Mouse (Mus musculus) thymus, adult 2 months (tissue): ENCODE measurements around the gene Racgap1. TPM values are rescaled to one million over a fixed set of nuclear protein-coding genes. Genes with fewer than 3 reads are reported as not detected.
A peak's percentile ranks its signal among the peaks of the same experiment; 100 is the strongest.

Experiments
- DNase-seq: peaks from one replicate; pipeline ENCODE4 v3.0.0; 2021
- H3K27ac ChIP-seq: fragments of 200-500 bp; 2 replicates; pipeline ENCODE4 v1.5.1; 2012; ENCODE audit warnings: low read length, control low read depth; ENCODE audit not compliant: control insufficient read depth, insufficient read depth
- H3K27me3 ChIP-seq: fragments of 200-500 bp; 2 replicates; pipeline ENCODE4 v1.6.1; 2012; ENCODE audit warnings: mild to moderate bottlenecking, low read length, moderate library complexity, mixed read lengths; ENCODE audit not compliant: control insufficient read depth, insufficient read depth
- H3K36me3 ChIP-seq: fragments of 200-500 bp; 2 replicates; pipeline ENCODE4 v1.6.1; 2012; ENCODE audit warnings: mild to moderate bottlenecking, low read length, moderate library complexity; ENCODE audit not compliant: control insufficient read depth, insufficient read depth
- H3K4me1 ChIP-seq: fragments of 200-500 bp; replicated peaks from 2 replicates; pipeline ENCODE4 v1.6.1; 2012; ENCODE audit warnings: low read length; ENCODE audit not compliant: control insufficient read depth, insufficient read depth
- H3K4me3 ChIP-seq: fragments of 200-500 bp; 2 replicates; pipeline ENCODE4 v1.5.1; 2012; ENCODE audit warnings: mild to moderate bottlenecking, low read length, control low read depth, moderate library complexity; ENCODE audit not compliant: control insufficient read depth, insufficient read depth
- CTCF ChIP-seq: fragments of 200-500 bp; IDR thresholded peaks from 2 replicates; pipeline ENCODE4 v1.5.1; 2012; ENCODE audit warnings: mild to moderate bottlenecking, control low read depth, low read length, moderate library complexity, borderline replicate concordance; ENCODE audit not compliant: control insufficient read depth, poor library complexity, insufficient read depth; ENCODE audit errors: extremely low read depth
- POLR2A ChIP-seq: fragments of 200-500 bp; IDR thresholded peaks from 2 replicates; pipeline ENCODE4 v1.6.1; 2012; ENCODE audit warnings: mild to moderate bottlenecking, low read length, control low read depth, moderate library complexity; ENCODE audit not compliant: control insufficient read depth, poor library complexity, insufficient read depth; ENCODE audit errors: extremely low read depth
- WGBS: fragments of 180-500 bp; shearing (Covaris S2); methylation state at CpG from one replicate; pipeline ENCODE4 v1.1.7; 2018; 5-methylcytosine and 5-hydroxymethylcytosine counted together
- polyA plus RNA-seq: library from polyadenylated mRNA; depleted of rRNA; stranded (reverse); fragments of >200 nt; gene quantifications from 2 replicates; pipeline ENCODE4 v1.2.3, GENCODE M21; 2012

The Racgap1 gene
- polyA plus RNA-seq, 1 experiment = 80.2 TPM

DNA sequence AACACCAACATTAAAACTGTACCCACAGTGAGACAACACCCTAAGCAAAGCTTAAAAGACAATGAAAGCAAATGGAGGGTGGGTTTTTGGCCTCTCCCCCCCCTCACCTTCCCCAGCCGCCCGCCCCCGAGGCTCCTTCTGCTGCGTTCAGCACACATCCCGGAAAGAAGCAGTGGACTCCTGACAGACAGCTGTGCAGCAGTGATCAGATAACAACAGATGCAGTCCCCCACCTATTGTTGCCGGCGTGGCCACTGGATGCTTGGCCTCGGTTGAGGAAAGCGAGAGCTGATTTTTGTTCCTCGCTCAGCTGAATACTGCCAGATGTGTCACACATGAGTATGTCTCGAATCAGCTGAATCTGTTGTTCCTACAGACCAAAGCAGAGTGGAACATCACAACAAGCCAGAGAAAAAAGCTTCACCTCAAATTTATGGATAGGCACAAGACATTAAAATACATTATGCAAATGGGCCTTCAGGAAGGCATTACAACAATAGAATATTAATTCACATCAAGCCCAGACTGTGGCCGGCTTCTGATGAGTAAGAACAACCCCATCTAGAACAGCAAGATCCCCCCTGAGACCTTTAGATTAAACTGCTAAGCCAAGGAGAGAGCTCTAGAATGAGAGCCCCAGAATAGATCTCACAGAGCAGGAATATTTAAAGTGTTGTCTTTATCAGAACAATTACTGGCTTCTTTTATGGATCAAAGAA is 13.9 kb downstream of the Racgap1 start:
- Histone ChIP-seq H3K4me3 (no peak overlapping the region), H3K27me3 (no peaks in the 10 kb centered on the region), H3K27ac (no peak overlapping the region), H3K36me3 (peaks cover 67% of the 10 kb centered on the region), H3K4me1 (no peaks in the 10 kb centered on the region)
- WGBS = 96% methylated on average over 12 of the region's 12 CpGs
- no peak for TF ChIP-seq POLR2A
- TF ChIP-seq CTCF = no peak
- no peak for DNase-seq

DNA sequence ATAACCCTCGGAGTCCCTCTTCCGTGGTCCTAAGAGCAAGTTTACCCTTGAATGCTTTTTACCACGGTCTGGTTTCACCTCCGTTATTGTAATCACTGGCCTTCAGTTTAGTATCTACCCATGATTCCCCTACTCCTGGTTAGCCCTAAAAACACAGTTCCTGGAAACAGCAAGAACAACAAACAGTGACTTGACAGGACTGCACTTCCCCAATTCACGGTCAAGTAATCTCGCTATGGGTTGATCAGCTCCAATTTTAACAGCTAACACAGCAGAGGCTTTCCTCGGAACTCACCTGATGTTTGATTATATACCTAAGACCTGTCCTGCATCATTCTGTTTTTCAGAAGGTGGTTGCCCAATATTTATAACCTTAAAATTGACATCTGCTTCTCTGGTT is 16.8 kb downstream of the Racgap1 start:
- Histone ChIP-seq H3K4me1 (no peaks in the 10 kb centered on the region), H3K27me3 (no peaks in the 10 kb centered on the region), H3K36me3 (peaks cover 89% of the 10 kb centered on the region), H3K27ac (no peak overlapping the region), H3K4me3 (no peak overlapping the region)
- WGBS = 81% methylated on average over 7 of the region's 7 CpGs
- TF ChIP-seq CTCF (no peak), POLR2A (no peak)
- no peak for DNase-seq

DNA sequence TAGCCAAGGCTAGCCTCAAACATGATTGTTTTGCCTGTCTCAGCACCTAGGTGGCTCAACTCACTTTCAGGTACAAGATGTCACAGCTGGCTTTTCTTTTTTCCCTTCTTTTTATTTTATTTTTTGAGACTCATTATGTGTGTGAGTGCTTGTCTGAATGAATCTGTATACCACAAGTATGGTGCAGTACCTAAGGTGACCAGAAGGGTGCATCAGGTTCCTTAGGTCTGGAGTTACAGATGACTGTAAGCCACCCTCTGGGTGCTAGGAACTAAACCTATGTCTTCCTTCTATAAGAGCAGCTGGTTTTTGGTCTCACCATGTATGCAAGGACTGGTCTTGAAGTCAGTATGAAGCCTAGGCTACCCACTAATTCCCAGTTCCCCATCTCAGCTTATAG is 19.8 kb downstream of the Racgap1 start:
- Histone ChIP-seq H3K27ac (no peak overlapping the region), H3K4me1 (no peaks in the 10 kb centered on the region), H3K4me3 (no peak overlapping the region), H3K36me3 (peaks cover 91% of the 10 kb centered on the region), H3K27me3 (no peaks in the 10 kb centered on the region)
- TF ChIP-seq CTCF (no peak), POLR2A (no peak)
- DNase-seq = peak; percentile 28

DNA sequence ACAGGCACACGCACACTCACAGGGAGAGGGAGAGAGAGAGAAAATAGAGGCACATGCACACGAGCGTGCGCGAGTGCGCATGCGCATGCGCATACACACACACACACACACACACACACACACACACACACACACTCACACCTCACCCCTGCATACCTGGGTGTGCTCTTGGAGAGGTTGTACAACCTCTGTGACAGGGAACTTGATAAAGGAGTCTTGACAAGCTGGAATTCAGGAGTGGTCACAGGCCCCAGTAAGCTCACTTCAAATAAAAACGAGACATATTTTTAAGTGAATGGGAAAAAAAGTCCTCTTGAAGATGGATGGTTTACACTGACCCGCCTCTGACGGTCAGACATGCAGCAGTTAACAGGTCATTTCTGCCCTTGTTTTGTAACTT is 29.4 kb downstream of the Racgap1 start:
- Histone ChIP-seq H3K27ac (no peak overlapping the region), H3K36me3 (peaks cover 72% of the 10 kb centered on the region)
- 96% methylated on average over 11 of the region's 11 CpGs for WGBS

DNA sequence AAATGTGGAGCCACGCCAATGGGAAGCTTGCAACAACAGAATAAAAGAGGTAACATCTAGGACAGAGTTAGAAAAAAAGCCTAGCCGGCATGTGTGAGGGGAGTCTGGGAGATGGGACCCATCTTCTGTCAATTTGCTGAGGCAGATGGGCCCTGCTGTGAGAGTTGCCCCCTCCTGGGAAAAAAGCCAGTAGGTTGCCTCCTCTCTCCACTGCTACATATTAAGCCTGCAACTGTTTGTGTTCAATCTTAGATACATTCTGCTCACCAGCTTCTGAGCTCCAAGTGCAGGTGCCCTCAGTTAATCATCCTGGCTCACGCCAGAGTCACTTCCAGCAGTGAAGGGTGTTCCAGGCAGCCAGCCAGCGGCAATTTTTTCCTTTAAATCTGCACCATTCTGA is 31.6 kb downstream of the Racgap1 start:
- Histone ChIP-seq H3K4me1 (no peaks in the 10 kb centered on the region), H3K27ac (no peak overlapping the region), H3K4me3 (no peak overlapping the region), H3K27me3 (no peaks in the 10 kb centered on the region), H3K36me3 (peaks cover 50% of the 10 kb centered on the region)
- 93% methylated on average over 4 of the region's 4 CpGs for WGBS
- DNase-seq = no peak
- TF ChIP-seq POLR2A (no peak), CTCF (no peak)

More for the DNA sequence above, 29.4 kb downstream of the Racgap1 start:
- TF ChIP-seq CTCF (no peak), POLR2A (no peak)
- Histone ChIP-seq H3K4me3 (no peak overlapping the region), H3K4me1 (no peaks in the 10 kb centered on the region), H3K27me3 (no peaks in the 10 kb centered on the region)
- DNase-seq = no peak

DNA sequence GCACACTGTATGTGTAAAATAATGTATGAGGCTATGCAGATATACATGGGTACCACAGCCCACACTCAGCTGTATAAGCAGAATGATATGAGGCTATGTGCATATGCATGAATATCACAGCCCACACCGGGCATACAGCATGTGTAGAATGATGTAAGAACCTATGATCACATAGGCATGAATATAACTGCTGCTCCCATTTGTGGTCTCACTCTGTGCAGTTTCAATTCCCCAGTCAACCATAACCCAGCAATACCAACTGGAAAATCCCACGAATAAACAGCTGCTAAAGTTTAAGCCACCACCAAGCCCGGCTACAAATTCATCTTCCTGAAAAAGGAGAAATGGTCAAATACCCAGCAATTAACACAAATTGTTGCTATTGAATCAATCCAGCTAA is 32.9 kb downstream of the Racgap1 start:
- WGBS = 85% methylated on average over 3 of the region's 3 CpGs
- no peak overlapping the region for H3K4me3 ChIP-seq
- H3K36me3 ChIP-seq = peaks cover 39% of the 10 kb centered on the region
- H3K27ac ChIP-seq = no peak overlapping the region
- no peaks in the 10 kb centered on the region for H3K4me1 ChIP-seq
- H3K27me3 ChIP-seq = no peaks in the 10 kb centered on the region; the same call in 1 of the 2 replicates
- DNase-seq = no peak
- TF ChIP-seq CTCF = no peak
- no peak for TF ChIP-seq POLR2A

DNA sequence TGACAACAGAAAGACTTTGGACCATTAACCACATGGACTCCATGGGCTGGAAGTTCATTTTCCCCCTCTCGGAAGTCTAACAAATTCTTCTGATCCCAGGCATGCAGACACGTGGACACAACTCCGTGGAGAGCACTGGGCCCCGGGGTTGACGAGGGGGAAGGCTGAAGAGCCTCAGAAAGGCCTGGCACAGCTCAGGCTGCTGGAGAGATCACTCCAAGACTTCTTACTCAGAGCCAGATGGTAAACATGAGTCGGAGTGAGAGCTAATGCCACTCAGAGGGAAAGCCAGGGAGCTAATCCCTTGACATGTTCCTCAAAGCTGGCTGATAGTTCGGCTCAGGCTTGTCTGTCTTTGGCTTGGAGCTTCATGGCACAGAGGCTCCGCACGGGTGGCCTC is 36.2 kb downstream of the Racgap1 start:
- no peaks in the 10 kb centered on the region for H3K4me1 ChIP-seq
- no peak overlapping the region for H3K4me3 ChIP-seq
- 69% methylated on average over 9 of the region's 9 CpGs for WGBS
- H3K27me3 ChIP-seq = no peaks in the 10 kb centered on the region; the same call in 1 of the 2 replicates
- peaks cover 11% of the 10 kb centered on the region for H3K36me3 ChIP-seq
- TF ChIP-seq POLR2A = no peak
- H3K27ac ChIP-seq = no peak overlapping the region
- no peak for DNase-seq
